Mouse (Mus musculus): ENCODE data around the gene Csnka2ip. TPM values are rescaled to one million over a fixed set of nuclear protein-coding genes. Genes with fewer than 3 reads are reported as not detected.

Csnka2ip gene
- not detected for total RNA-seq (2021)
- long read RNA-seq, experiment 1: 0 reads
- long read RNA-seq, experiment 2: 0 reads

DNA sequence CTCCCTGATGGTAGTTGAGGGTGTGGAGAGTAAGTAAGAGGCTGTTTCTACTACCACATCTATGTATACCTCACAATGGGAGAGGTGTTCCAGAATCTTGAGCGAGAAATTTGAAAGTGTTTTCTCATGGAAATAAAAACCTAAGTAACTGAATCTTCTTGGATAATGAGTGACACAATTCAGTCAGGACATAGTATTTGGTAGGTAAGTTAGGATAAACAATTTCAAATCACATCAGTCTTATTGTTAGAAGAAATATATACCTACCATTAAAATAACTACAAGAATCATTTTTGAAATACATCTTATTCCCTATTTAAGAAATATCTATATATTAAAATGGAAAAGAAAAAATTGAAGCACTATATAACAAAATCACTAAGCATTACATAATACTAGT is at the start of gene Csnka2ip:
Gene Csnka2ip (minus strand): TSS at position 101 of the 400 bp plus-strand sequence.
- DNase-seq: no peak

DNA sequence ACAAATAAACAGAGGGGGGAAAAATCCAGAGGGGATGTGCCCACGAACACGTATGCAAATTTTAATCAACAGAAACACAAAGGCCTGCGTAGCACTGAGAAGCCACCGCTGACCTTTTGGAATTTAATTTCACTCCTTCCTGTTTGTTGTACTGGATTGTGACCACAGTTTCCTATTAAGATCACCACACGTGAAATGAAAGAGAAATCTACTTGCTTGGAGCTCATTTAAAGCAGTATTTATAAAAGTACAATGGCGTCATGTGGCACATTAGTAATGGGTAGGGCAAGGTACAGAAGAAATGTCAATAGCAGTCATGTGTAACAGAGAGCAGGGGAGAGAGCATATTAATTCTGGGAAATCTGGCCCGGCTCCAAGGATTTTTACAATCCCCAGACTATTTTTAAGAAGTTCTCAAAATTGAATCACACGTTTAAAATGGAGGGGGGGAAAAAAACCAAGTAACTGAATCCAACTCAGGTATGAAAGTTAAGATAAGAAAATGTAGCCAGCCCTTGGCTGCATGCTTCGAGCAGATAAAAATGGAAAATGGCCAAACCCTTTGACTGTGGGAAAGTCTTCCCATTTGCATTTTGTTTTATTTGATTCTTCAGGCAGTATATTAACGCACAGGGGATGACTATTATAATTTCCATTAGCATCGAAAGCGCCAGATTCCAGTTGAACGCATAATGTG is 47.5 kb upstream of the Csnka2ip start:
- DNase-seq: no peak

DNA sequence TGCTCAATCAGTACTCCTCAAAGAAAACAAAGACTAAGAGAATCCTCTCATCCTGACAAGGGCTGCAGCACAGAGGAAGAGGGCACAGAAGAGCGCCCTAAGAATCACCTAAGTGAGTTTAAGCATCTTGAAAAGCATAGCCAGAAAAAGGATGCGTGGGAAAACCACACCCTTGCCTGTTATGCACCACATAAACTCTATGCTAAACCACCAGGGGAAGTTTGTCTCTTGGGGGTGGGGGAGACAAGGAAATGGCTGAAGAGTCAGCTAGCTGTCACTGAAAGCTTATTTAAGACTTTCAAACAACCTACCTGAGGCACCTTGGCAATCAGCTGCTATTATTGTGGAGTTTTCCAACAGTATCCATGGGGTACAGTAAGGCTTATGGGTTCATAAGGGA is 45.6 kb upstream of the Csnka2ip start:
- DNase-seq: no peak

DNA sequence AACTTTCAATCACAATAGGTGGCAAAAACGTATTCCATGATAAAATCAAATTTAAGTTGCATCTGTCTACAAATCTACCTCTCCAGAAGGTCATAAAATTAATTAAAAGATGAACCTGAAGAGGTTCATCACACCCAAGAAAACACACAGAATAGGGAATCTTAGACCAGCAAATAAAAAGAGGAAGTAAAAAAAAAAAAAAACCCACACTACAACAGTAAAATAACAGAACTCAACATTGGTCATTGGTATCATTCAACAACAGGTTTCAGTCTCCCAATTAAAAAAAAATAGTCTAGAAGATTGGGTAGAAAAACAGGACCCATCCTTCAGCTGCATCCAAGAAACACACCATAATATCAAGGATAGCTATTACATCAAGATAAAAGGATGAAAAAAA is 32.9 kb upstream of the Csnka2ip start:
- DNase-seq: no peak

DNA sequence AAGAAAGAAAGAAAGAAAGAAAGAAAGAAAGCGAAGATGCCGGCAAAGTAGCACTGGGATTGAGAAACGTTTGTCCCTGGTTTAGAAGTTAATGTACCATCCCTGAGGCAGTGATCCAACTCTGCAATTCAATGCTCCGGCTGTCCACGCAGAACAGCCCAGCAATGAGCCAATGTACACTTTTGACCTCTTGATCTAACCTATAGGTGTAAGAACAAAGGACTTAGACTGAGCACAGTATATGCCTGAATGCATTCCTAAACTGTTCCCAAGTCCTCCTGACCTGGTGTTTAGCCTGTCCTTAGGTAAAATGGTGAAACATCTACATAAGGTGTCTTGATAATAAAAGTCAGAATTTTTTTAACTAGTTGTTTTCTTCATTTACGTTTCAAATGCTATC is 17.9 kb upstream of the Csnka2ip start:
- DNase-seq: no peak

DNA sequence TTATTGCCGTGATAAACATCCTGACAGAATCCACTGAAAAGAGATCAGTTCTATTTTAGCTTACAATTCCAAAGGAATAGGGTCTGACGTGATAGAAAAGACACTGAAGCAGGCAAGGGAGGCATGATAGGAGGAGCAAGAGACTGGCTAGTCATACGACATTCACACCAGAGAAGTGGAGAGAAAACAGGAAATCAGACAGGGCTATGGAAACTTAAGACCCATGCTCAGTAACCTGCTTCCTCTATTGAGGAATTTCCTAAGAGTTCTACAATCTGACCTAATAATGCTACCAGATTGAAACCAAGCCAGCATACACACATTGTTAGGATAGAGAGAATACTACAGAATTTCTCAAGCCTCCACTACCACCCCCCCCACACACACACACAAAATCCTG is 12.4 kb upstream of the Csnka2ip start:
- DNase-seq: no peak

DNA sequence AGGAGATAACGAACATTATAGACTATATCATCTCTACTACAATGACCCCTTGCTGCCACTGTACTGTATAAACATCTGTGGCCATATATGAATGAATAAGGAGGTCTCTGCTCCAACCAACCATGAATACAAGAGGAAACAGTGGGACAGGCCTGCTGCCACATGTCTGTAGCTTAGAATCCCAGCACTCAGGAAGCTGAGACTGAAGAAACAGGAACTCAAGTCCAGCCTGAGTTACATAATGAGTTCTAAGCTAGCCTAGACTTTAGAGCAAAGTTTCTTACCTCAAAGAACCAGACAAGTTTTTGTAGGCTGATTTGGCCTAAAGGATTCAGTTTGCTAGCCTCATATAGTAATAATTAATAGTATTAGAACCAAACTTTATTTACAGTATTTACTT is 5.6 kb upstream of the Csnka2ip start:
- no peak for DNase-seq

DNA sequence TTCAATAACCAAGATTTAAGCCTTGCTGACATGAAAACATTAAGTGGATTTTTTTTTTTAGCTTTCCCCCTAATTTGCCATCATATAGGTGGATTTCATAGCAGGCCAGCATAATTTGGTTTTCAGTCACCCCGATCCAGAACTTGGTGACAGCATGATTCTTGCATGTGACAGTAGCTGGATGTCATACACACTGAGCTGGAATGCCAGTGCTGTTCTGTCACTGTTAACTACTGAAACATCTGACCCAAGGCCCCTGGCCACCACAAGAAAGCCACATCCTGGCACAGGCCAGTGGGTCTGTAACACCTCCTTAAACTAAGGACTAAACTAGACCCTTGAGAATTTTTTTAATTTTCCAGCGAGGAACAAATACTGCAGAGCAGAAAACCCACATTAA is 15.4 kb downstream of the Csnka2ip start:
- DNase-seq: no peak

DNA sequence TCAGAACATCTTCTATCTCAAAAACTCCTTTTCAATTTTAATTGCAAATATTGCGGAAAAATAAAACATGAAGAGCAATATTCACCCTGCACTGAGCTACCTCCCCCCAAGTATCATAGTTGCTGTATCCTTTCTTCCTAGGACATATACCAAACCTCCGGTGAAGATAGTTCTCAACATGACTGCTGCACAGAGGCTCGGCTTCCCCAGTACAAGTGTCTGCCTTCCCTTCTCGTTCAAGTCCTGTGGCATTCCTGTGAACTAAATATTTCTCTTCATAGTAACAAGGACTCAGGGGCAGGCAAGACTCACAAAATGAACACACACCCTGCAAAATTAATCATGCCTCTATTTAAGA is 16.0 kb downstream of the Csnka2ip start:
- DNase-seq: no peak

DNA sequence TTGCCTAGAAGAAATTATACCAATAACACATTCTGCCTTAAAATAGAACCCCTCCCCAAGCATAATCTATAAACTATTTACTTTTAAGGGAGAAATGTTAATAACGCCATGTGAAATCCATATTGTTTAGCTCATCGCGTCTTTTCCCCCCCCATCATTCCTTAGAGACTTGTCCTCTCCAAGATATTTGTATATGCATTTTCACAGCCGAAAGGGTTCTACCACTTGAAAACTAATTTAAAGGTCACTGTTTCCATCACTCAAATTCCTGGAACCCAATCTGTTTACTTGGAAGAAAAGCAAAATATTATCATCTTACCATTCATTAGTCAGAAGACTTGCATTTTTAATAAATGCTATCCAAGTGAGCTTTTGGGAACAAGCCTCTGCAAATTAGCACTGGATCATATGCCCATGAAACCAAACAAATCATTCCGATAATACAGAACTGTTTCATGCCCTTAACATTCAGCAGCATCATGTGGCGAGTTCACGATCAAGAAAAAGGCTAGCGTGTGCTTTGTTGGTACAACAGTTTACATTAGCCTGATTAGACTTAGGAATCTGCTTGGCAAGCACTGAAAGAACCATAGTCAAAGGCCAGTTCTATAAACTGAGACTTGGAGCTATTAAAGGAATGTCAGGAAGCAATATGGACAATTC is 16.5 kb downstream of the Csnka2ip start:
- no peak for DNase-seq

DNA sequence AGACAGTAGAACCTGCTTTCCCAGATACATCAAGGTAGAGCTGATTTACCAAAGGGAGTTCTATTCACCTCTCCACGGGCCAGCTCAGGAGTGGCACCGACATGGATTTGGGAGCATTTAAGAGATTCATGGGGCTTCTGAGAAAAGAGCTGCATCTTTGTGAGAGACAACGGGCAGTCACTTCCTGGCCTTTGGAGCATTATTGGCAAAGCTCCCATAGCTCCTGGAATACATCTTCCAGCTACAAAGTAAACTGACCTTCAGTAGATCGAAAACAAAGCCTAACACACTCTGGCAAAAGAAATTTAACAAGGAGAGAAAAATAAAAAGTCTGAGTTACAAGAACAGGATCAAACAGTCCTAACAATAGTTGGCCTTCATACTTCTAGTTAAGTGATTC is 17.6 kb downstream of the Csnka2ip start:
- no peak for DNase-seq

DNA sequence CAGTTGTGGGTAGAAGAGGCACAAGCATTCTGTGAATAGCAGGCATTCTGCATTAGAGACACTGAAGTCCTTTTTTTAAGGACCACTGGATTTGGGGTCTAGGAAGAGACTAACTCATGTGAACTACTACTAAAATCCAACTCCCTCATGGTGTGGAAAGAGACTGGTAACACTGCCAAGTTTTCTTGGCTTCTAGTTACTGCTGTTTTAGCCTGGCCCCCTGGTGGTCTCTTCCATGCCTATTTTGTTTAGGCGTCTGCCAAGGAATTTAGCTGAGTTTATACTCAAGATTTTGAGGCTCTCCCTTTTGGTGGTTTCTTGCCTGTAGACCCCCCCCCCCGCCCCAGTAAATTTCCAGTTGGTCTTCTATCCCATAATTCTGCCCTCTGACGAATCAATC is 18.8 kb downstream of the Csnka2ip start:
- no peak for DNase-seq

DNA sequence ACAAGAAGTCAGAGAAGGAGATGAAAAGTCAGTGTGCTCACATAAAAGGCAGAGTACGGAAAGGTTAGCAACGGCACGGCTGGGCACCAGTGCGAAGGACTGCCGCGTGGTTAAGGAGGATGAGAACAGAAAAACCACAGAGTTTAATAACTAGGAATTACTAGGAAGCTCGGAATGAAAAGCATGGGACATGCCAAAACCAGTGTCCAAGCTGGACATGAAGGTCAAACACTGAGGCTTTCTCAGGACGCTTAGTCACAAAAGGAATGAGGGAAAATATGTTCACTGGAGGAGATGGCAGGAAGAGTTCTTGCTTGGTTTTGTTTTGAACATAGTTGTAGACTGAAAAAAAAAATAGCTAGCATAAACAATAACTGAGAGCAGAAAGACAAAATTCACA is 32.7 kb downstream of the Csnka2ip start:
- no peak for DNase-seq

DNA sequence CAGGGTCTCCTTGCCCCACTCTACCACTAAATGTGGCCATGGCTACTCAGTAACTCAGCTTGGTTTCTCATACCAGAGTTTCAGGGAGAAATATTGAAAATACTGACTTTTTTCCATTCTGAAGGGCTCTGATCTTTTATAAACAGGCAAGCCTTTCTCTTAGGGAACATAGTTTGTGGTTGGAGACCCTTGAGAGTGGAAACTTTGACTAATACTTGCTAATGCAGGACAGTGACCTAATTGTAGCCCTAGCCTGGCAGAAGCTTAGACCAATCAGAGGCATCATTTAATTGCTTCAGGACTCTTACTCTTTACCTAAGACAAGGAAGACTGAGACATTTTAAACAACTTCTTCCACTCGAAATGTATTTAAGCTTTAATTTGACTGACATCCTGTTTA is 39.1 kb downstream of the Csnka2ip start:
- no peak for DNase-seq

DNA sequence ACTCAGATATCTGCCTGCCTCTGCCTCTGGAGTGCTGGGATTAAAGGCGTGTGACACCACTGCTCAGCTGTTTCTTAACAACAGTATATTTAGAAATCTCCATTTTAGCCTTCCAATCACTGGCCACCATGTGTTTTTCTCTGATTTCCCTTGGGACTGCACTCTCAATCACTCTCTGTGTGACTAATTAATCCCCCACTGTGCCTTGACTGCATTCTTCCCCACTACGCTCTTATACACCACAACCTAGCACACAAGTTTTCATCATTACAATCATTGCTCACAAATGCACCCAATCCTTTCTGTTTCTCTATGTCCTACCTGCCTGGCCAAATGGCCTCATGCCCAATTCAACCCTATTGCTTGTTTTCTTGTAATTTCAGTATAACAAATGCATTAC is 43.7 kb downstream of the Csnka2ip start:
- no peak for DNase-seq

DNA sequence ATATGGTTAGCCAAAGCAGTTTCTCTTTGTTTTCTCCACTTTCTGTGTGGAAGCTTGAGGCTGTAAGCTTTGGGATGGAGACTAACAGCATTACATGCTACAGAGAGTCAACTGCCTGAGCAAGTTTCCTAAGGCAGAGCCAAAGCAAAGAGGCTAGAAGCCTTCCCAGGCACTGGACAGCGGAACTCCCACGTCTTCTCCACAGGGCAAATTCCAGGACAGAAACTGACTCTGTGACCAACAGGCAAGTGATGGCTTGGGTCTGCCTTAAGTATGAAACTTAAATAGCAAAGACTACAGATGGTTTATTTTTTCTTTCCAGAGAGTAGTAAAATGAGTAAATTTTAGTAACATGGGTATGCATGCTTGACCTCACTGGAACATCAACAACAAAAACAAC is 75.3 kb downstream of the Csnka2ip start:
- no peak for DNase-seq

DNA sequence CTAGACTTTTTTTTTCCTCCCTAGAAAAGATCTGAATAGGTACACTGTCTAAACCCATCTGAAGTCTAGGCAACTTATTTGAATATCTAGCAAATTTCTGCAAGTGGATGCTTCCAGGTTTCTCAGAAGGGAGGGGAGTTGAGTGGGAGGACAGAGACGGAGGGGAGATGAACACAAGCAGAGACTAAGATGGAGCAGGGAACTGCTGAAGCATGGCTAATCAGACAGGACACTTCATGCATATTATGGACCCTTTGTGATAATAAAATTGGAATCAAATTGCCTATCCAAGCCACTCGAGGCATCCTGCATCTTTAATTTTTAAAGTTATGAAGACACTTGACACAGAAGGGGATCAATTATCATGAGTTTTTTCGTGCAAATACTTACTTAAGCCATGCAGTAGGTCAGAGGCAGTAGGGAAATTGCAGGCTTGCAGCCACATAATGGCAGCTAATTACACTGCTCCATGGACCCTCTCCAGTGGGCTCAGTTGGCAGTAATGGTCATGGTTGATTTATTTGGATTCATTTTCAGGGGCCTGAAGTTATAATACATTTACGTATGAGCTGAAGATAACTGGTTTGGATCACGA is 78.1 kb downstream of the Csnka2ip start:
- no peak for DNase-seq

DNA sequence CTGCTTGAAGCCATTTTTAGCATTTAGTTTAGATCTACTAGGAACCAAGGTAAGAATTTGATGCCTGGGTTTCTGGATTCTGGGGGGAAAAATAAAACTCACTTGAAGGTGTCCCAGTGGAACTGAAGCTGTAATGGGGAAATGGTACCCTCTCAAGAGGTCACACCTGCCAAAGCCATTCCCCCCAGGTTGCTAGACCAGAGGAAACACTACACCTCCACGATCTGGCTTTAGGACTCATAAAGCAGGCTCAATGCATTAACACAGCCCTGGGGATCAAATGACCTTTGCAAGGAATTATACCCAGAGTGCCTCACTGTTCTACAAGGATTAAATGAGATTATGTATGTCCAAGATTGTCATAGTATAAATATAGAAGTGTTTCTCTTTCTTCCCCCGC is 88.8 kb downstream of the Csnka2ip start:
- DNase-seq: no peak

Other genes starting within 250 kb of the Csnka2ip start
- gene 4930453N24Rik, start 168.8 kb upstream of the Csnka2ip start, total RNA-seq (2021): 10 to 100 TPM; 22.9 to 25.5 TPM
- 1 to 10 TPM; 7.5 to 8.1 TPM for gene Zfp654, start 249.2 kb upstream of the Csnka2ip start, total RNA-seq (2021)
- 10 to 100 TPM; 40.8 to 45.4 TPM for gene Cggbp1, start 249.6 kb upstream of the Csnka2ip start, total RNA-seq (2021)